Mouse (Mus musculus): Measurements from ENCODE around the gene Spop. TPM values are rescaled to one million over a fixed set of nuclear protein-coding genes. Genes with fewer than 3 reads are reported as not detected.

Gene Spop
- polyA plus RNA-seq, 1 experiment from 2014 or later, result 54.1 TPM

DNA sequence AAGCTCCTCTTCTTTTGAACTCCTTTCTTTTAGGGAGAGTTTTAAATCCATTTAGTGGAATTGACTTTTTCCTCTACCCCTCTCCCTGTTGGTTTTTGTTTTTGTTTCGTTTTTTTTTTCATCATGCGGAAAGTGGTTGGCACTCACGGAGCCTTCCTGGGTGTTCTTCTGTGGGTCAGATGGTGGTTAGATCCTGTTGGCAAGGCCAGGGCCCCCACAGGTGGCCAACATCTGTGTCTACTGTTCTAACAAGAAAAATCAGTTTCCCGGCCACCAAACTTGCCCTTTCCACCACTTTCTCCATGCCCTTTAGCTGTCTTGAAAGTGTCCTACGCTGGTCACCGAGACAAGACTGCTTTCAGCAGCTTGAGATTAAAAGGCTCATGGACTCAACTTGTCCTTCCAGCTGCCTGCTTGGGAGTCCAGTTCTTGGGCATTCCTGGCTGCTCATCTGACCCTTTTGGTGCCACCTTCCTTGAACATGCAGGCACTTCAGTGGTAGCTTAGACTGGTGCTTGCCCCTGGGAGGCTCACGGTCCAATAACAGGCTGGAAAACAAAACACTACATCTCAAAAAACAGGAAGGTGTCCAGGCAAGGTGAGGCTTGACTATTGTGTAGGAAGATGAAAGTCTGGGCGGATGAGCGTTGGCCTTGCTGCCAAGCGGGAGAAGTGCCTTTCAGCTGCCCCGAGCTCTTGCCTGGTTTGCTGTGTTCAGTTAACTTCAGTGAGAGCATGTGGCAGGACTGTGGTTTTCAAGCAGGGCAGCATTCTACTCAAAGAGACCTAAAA, 21.0 kb upstream of the Spop start:
- H3K27ac ChIP-seq (ENCODE audit: low read depth, low read length), result no peak overlapping the region
- 76% methylated on average over 11 of the region's 11 CpGs for WGBS
- no peaks in the 10 kb centered on the region for H3K27me3 ChIP-seq (replicated peaks; ENCODE audit: control insufficient read depth, insufficient read depth, low read length)
- no peak for ATAC-seq
- no peak overlapping the region for H3K9ac ChIP-seq (ENCODE audit: low read depth, low read length)
- H3K9me3 ChIP-seq (ENCODE audit: control insufficient read depth), result no peaks in the 10 kb centered on the region
- H3K4me2 ChIP-seq (replicated peaks; ENCODE audit: low read depth), result no peak overlapping the region
- H3K4me1 ChIP-seq (replicated peaks; ENCODE audit: control insufficient read depth, insufficient read depth, low read length), result no peaks in the 10 kb centered on the region
- peaks cover 42% of the 10 kb centered on the region for H3K36me3 ChIP-seq (ENCODE audit: control insufficient read depth, insufficient read depth)
- no peak for TF ChIP-seq CTCF (IDR thresholded peaks at IDR 0.05; ENCODE audit: low read depth)
- no peak overlapping the region for H3K4me3 ChIP-seq (ENCODE audit: low read depth, low read length)

GRCm38 (mm10) chr11:95393500-95393816, 20.4 kb upstream of the Spop start:
- no peak overlapping the region for H3K27ac ChIP-seq (ENCODE audit: low read depth, low read length)
- H3K4me3 ChIP-seq (ENCODE audit: low read depth, low read length), result no peak overlapping the region
- H3K36me3 ChIP-seq (ENCODE audit: control insufficient read depth, insufficient read depth), result peaks cover 36% of the 10 kb centered on the region
- no peaks in the 10 kb centered on the region for H3K9me3 ChIP-seq (ENCODE audit: control insufficient read depth)
- H3K27me3 ChIP-seq (replicated peaks; ENCODE audit: control insufficient read depth, insufficient read depth, low read length), result no peaks in the 10 kb centered on the region
- H3K9ac ChIP-seq (ENCODE audit: low read depth, low read length), result no peak overlapping the region
- no peak for ATAC-seq
- H3K4me2 ChIP-seq (replicated peaks; ENCODE audit: low read depth), result no peak overlapping the region
- no peaks in the 10 kb centered on the region for H3K4me1 ChIP-seq (replicated peaks; ENCODE audit: control insufficient read depth, insufficient read depth, low read length)
- WGBS, result 35% methylated on average over 5 of the region's 5 CpGs
- no peak for TF ChIP-seq CTCF (IDR thresholded peaks at IDR 0.05; ENCODE audit: low read depth)

DNA sequence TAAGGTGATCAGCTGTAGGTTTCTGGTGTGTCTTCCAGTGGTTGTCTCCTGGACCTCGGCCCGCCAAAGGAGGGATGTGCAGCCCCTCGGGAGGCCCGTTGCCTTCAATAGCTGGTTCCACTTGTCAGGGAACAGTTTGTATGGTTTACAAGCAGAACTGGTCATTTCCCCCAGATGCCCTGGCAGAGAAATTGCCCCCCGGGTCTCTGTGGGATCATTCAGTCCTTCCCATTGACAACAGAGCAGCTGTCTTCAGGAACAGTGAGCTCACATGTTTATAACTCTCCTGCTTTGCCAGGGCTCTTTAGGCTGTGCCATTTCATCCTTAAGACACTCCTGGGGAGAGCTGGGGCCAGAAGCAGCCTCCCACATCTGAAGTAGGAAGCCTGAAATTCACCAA, 19.8 kb upstream of the Spop start:
- H3K4me3 ChIP-seq (ENCODE audit: low read depth, low read length), result no peak overlapping the region
- no peaks in the 10 kb centered on the region for H3K27me3 ChIP-seq (replicated peaks; ENCODE audit: control insufficient read depth, insufficient read depth, low read length)
- H3K9me3 ChIP-seq (ENCODE audit: control insufficient read depth), result no peaks in the 10 kb centered on the region
- H3K36me3 ChIP-seq (ENCODE audit: control insufficient read depth, insufficient read depth), result peaks cover 33% of the 10 kb centered on the region
- no peak overlapping the region for H3K4me2 ChIP-seq (replicated peaks; ENCODE audit: low read depth)
- 40% methylated on average over 5 of the region's 5 CpGs for WGBS
- no peak overlapping the region for H3K9ac ChIP-seq (ENCODE audit: low read depth, low read length)
- no peaks in the 10 kb centered on the region for H3K4me1 ChIP-seq (replicated peaks; ENCODE audit: control insufficient read depth, insufficient read depth, low read length)
- no peak for TF ChIP-seq CTCF (IDR thresholded peaks at IDR 0.05; ENCODE audit: low read depth)
- H3K27ac ChIP-seq (ENCODE audit: low read depth, low read length), result no peak overlapping the region
- no peak for ATAC-seq

- Histone ChIP-seq H3K4me3 (ENCODE audit: low read depth, low read length) (no peak overlapping the region), H3K9ac (ENCODE audit: low read depth, low read length) (no peak overlapping the region), H3K9me3 (ENCODE audit: control insufficient read depth) (no peaks in the 10 kb centered on the region), H3K4me2 (replicated peaks; ENCODE audit: low read depth) (no peak overlapping the region), H3K27me3 (replicated peaks; ENCODE audit: control insufficient read depth, insufficient read depth, low read length) (no peaks in the 10 kb centered on the region), H3K27ac (ENCODE audit: low read depth, low read length) (no peak overlapping the region), H3K36me3 (ENCODE audit: control insufficient read depth, insufficient read depth) (peaks cover 9% of the 10 kb centered on the region), H3K4me1 (replicated peaks; ENCODE audit: control insufficient read depth, insufficient read depth, low read length) (no peaks in the 10 kb centered on the region)
- ATAC-seq, result no peak
- WGBS, result 69% methylated on average over 1 of the region's 1 CpGs
- TF ChIP-seq CTCF (IDR thresholded peaks at IDR 0.05; ENCODE audit: low read depth), result no peak
Measured at GRCm38 (mm10) chr11:95396548-95396947, 17.3 kb upstream of the Spop start.

DNA sequence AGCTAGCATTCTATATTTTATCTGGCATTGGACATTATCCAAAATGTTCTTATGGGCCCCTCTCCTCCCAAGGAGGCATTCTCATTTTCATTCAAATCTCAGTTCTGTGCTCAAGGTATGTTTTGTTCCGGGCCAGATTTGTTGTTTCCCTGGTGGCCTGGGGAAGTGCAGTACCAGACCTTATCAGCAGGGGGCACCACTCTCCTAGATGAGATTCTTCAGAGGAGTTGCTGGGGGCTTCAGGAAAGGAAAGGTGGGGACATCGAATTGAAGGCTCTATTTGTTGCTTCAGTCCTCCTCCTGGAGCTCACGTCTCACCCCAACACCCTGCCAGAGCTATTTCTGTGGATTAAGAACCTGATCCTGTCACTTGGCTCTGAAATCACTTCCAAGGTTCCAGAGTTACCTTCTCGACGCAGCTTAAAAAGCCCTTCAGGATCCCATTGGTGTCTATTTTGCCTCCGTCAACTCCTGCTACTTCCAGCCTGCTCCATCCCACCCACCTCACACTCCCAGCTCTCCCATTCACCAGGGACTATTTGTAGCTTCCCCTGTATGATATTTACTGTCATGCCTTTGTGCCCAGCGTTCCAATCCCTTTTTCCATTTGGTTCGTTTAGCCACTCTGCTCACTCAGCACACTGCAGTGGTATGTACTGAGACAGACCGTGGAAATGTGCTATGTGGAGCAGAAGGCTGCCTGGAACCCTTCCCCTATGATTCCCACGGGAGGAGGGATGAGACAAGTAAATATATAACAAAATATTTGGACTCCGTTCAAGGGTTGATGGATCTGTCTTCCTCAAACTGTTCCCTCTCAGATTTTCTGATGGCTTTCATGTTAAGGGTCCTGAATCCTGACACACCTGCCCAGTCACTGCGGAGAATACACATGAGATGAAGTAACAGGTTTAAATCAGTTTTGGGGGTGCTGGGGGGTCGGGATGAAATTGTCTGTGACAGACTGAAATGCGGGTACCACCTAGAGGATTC, 15.7 kb upstream of the Spop start:
- Histone ChIP-seq H3K4me3 (ENCODE audit: low read depth, low read length) (no peak overlapping the region), H3K36me3 (ENCODE audit: control insufficient read depth, insufficient read depth) (no peaks in the 10 kb centered on the region), H3K4me1 (replicated peaks; ENCODE audit: control insufficient read depth, insufficient read depth, low read length) (no peaks in the 10 kb centered on the region), H3K27me3 (replicated peaks; ENCODE audit: control insufficient read depth, insufficient read depth, low read length) (no peaks in the 10 kb centered on the region), H3K4me2 (replicated peaks; ENCODE audit: low read depth) (no peak overlapping the region), H3K27ac (ENCODE audit: low read depth, low read length) (no peak overlapping the region), H3K9ac (ENCODE audit: low read depth, low read length) (no peak overlapping the region), H3K9me3 (ENCODE audit: control insufficient read depth) (no peaks in the 10 kb centered on the region)
- no peak for ATAC-seq
- WGBS, result 52% methylated on average over 14 of the region's 14 CpGs
- peak; percentile 91 for TF ChIP-seq CTCF (IDR thresholded peaks at IDR 0.05; ENCODE audit: low read depth)

- WGBS, result 74% methylated on average over 13 of the region's 13 CpGs
- ATAC-seq, result no peak
- Histone ChIP-seq H3K9me3 (ENCODE audit: control insufficient read depth) (no peaks in the 10 kb centered on the region), H3K4me2 (replicated peaks; ENCODE audit: low read depth) (no peak overlapping the region), H3K9ac (ENCODE audit: low read depth, low read length) (no peak overlapping the region), H3K27ac (ENCODE audit: low read depth, low read length) (no peak overlapping the region), H3K4me1 (replicated peaks; ENCODE audit: control insufficient read depth, insufficient read depth, low read length) (no peaks in the 10 kb centered on the region; the same call in 1 of the 2 replicates), H3K36me3 (ENCODE audit: control insufficient read depth, insufficient read depth) (no peaks in the 10 kb centered on the region), H3K27me3 (replicated peaks; ENCODE audit: control insufficient read depth, insufficient read depth, low read length) (no peaks in the 10 kb centered on the region), H3K4me3 (ENCODE audit: low read depth, low read length) (no peak overlapping the region)
- no peak for TF ChIP-seq CTCF (IDR thresholded peaks at IDR 0.05; ENCODE audit: low read depth)
Measured at GRCm38 (mm10) chr11:95399520-95400020, 14.3 kb upstream of the Spop start.
